Mouse (Mus musculus) R1 (cell line): ENCODE results near the gene Serpina3f.
"Not testable (repeated sequence)": the region's sequence is repeated elsewhere in the genome, so short reads cannot be mapped to it uniquely, and the experiment has no call there.

Experiments used
- DNase-seq: peaks from one replicate; pipeline ENCODE4 v3.0.0-alpha.2; 2018; ENCODE audit warnings: low read depth, low spot score

The Serpina3f gene

GRCm38 (mm10) chr12:104214445-104214753 lies at the start of gene Serpina3f:
Gene Serpina3f (plus strand): TSS chr12:104214544.
- no peak for DNase-seq

- DNase-seq, result no peak
Measured at GRCm38 (mm10) chr12:104174747-104175146, 39.6 kb upstream of the Serpina3f start.

DNA sequence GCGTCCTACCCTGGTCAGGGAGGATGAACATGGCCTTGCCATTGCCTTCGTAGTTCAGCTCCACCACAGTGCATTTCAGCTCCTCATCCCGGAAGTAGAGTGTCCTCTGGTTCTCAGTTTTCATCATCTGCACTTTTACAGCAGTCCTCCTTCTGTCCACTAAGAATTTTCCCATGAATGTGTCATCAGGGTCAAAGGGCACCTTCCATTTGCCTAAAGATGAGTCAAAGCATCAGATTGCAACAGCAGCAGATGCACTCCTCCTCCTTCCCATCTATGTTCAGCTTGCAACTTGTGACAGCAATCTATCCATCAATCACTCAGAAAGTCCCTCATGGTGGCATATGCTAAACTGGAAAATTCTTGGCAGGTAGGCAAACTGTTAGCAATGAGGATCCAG lies 38.7 kb upstream of the Serpina3f start:
- DNase-seq, result no peak

DNA sequence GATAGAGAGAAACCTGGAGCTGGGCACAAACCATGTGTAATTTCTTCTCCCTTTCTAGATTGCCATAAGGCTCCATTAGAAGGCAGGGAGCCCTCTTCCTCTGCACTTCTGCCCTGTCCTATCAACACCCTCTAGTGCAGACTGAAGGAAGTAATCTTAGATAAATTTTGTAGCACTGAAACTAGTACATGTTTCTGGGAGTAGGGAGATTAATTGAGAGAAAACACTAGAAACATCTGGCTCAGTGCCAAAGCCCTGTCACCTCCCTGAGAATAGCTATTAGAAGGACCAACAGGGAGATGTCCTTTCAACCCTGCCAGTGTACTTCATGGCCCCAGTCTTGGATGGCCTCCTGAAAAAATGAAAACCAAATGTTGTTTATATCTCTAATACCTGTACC lies 35.8 kb upstream of the Serpina3f start:
- no peak for DNase-seq

- DNase-seq, result no peak
Measured at GRCm38 (mm10) chr12:104178987-104179386, 35.4 kb upstream of the Serpina3f start.

DNA sequence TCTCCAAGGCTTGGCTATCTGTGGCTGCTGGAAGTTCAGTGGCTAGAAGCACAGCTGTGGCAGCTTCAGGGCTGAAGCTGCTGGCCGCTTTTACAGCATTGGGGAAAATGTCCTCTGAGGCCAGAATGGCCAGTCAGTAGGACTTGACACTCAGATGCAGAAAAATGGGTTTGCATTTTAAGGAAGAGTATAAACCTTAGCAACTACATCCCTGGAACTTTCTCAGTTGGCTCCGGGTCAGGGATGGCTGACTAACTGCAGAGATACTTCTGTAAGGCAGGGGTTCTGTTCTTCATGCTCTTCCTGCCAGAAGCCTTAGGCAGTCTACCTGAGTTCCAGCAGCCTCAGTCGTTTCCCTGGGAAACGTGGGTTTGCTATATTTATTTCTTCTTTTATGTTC lies 29.3 kb upstream of the Serpina3f start:
- no peak for DNase-seq

- DNase-seq, result no peak
Measured at GRCm38 (mm10) chr12:104186041-104186581, 28.2 kb upstream of the Serpina3f start.

DNA sequence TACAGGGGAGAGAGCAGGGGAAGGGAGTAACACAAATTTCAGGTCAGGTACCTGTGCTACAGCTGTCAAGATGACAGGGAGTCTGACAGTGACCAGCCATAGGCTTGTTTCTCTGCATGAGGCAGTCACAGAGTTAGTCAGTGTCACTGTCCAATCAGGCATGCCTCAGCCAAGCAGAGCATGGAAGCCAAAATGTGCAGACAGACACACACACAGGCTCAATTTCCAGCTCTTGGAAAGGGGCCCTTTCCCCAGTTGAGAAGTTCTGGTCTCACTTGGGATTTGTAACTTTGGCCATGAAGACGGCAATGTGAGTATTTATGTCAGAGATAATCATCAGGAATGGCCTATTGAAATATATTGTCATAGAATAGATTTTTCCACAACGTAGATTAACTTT lies 25.1 kb upstream of the Serpina3f start:
- DNase-seq, result no peak

GRCm38 (mm10) chr12:104190852-104191251 lies 23.5 kb upstream of the Serpina3f start:
- no peak for DNase-seq

GRCm38 (mm10) chr12:104209149-104209548 lies 5.2 kb upstream of the Serpina3f start:
- DNase-seq, result peak; percentile 42

DNA sequence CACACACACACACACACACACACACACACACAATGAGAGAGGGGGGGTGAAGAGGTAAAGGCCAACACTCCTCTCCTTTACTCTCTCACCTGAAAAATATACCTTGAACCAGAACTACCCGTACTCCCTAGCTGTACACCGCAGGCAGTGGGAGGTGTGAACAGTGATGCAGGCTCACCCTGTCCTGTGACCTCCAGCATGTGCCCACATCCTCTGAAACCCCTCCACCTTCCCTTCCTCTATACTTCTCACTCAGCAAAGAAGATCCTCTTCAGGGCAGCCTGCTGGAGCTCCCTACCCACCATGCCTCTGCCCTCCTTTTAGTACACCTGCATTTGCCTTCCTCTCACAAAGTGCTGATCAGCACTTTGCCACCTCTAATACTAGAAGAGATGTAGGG lies 4.5 kb upstream of the Serpina3f start:
- DNase-seq, result no peak

DNA sequence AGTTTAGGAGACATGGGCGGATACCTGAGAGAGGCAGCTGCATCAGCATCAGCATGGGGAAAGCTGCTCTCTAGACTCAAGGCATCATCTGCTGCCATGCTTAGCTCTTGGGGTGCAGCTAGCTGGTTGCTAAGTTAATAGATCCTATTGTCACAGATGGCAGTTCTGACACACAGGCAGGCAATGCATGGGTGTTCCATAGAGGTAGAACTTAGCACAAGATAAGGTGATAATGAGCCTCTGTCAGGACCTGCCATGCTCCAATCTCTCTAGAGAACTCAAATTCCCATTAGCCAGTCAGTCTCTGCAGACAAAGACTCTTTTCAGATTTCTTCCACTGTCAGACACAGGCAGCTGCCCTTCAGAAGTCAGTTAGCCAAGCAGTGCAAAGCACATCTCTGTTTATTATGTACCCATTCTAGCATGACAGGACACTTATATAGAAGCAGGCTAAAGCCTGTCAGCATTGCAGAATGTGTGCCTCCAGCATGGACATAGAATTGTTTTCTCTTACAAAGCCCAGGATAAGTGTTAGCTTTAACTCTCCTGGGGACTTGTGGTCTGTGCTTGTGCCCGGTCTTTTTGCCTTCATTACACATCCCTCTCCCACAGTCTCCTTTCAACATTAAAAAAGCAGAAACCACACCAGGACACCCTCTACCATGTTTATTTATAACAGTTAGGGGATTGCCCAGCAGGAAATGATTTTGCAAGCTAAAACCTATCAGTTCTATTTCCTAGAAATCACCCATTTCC lies 477 bp upstream of the Serpina3f start:
- no peak for DNase-seq

DNA sequence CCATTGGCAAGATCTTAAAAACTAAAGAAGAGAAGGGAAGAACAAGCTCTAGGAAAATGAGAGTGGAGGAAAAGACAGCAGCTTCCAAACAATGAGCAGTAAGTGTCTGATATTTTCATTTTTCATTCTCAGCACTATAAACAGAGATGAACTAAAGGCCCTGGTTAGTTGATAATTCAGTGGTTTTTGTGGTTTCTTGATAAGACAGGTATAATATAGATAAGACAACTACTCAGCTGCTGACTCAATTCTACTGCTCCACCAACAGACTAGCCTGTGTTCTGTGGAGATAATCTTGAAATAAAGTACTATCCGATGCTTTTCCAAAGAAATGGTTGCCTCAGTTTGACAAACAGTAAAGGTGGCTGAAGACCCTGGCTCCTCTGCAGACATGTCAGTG lies 905 bp downstream of the Serpina3f start:
- DNase-seq, result no peak

GRCm38 (mm10) chr12:104221616-104222015 lies 7.3 kb downstream of the Serpina3f start:
- DNase-seq, result no peak

- no peak for DNase-seq
Measured at GRCm38 (mm10) chr12:104223690-104224089, 9.3 kb downstream of the Serpina3f start.

DNA sequence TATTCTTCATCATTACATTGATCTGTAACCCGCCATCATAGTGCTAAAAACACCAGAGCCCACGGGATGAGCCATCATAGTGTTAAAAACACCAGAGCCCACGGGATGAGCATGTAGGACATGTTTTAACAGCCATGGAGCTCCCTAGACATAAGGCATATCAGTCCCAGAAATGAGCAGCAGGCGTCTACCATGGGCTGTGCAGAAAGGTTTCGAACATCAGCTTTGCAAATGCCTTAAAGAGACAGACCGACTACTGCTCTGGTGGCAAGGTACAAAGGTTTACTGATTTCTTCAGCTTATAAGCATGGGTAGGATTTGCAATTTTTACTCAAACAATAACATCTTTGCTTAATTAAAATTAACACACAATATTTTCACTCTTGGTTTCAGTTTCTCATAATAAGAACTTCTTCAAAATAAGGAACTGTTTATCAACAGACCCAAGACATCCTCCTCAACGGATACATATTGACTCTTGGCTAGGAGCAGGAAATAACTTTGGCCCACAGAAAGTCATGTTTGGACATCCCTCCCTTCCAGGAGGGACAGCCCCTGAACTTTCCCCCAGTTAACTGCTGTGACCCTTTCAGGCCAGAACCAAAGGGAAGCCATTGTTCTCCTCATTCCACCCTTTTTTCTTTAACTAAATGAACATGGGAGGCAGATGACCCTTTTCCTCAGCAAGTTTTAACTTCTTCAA lies 10.4 kb downstream of the Serpina3f start:
- DNase-seq, result no peak

DNA sequence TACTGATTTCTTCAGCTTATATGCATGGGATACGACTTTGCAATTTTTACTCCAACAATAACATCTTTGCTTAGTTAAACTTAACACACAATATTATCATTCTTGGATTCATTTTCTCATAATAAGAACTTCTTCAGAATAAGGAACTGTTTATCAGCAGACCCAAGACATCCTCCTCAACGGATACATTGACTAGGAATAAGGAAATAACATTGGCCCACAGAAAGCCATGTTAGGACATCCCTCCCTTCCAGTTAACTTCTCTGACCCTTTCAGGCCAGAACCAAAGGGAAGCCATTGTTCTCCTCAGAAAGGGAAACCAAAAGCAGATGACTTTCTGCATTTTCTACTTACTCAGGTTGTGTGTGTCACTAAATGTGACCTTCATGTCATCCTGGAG lies 16.4 kb downstream of the Serpina3f start:
- DNase-seq, result no peak

GRCm38 (mm10) chr12:104235915-104236314 lies 21.6 kb downstream of the Serpina3f start, which contains the start of gene Serpina3g:
Gene Serpina3g (plus strand): TSS chr12:104236245.
- DNase-seq, result no peak

DNA sequence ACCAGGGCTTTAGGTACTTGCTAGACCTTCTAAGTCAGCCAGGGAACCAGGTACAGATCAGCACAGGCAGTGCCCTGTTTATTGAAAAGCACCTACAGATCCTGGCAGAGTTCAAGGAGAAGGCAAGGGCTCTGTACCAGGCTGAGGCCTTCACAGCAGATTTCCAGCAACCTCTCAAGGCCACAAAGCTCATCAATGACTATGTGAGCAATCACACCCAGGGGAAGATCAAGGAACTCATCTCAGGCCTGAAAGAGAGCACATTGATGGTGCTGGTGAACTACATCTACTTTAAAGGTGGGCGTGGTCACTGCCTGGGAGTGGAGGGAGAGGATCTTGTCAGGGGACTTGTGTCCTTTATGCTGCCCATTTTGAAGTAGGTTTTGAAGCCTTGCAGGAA lies 23.7 kb downstream of the Serpina3f start:
- DNase-seq, result not testable (repeated sequence)

GRCm38 (mm10) chr12:104243307-104243706 lies 29.0 kb downstream of the Serpina3f start:
- DNase-seq, result no peak

DNA sequence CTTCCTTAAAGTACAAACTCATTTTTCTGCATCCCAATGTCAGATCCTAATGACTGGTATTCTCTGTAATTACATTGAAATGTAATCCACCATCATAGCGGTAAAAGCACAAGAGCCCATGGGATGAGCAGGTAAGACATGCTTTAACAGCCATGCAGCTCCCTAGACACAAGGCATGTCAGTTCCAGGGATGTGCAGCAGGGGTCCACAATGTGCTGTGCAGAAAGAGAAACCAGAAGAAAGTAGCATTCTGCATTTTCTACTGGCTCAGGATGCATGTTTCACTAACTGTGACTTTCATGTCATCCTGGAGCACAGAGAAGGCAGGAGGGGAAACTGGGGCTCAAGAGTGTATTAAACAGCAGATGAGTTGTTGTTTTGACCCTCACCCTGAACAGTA lies 30.7 kb downstream of the Serpina3f start:
- DNase-seq, result no peak

GRCm38 (mm10) chr12:104245595-104245994 lies 31.3 kb downstream of the Serpina3f start:
- DNase-seq, result no peak

GRCm38 (mm10) chr12:104247553-104248002 lies 33.2 kb downstream of the Serpina3f start:
- DNase-seq, result peak; percentile 75
